Mouse (Mus musculus) stomach, postnatal 0 days (tissue): ENCODE results near the gene Gm45837. TPM values are rescaled to one million over a fixed set of nuclear protein-coding genes. Genes with fewer than 3 reads are reported as not detected.

Experiments used
- ATAC-seq: fragments of 200-750 bp; cut with Nextera tagmentation; 2 replicates; pipeline ENCODE4 v1.8.0; 2017; ENCODE audit not compliant: low FRiP score, low TSS enrichment
- DNase-seq: peaks from one replicate; pipeline ENCODE4 v3.0.0-alpha.2; 2016; ENCODE audit warnings: low spot score
- H3K27ac ChIP-seq: fragments of 300-500 bp; sonication (generic); replicated peaks from 2 replicates; pipeline ENCODE4 v1.5.1; 2014; ENCODE audit warnings: mild to moderate bottlenecking, control low read depth
- H3K27me3 ChIP-seq: fragments of 300-500 bp; sonication (generic); 2 replicates; pipeline ENCODE4 v1.6.1; 2014; ENCODE audit warnings: low read length; ENCODE audit not compliant: control insufficient read depth, insufficient read depth
- H3K36me3 ChIP-seq: fragments of 300-500 bp; sonication (generic); 2 replicates; pipeline ENCODE4 v1.6.1; 2014; ENCODE audit warnings: low read length, mixed read lengths; ENCODE audit not compliant: control insufficient read depth, insufficient read depth
- H3K4me1 ChIP-seq: fragments of 300-500 bp; sonication (generic); replicated peaks from 2 replicates; pipeline ENCODE4 v1.6.1; 2014; ENCODE audit warnings: antibody characterized with exemption; ENCODE audit not compliant: control insufficient read depth, insufficient read depth
- H3K4me2 ChIP-seq: fragments of 300-500 bp; sonication (generic); replicated peaks from 2 replicates; pipeline ENCODE4 v1.6.1; 2014; ENCODE audit warnings: low read depth, mild to moderate bottlenecking, control low read depth, moderate library complexity
- H3K4me3 ChIP-seq: fragments of 300-500 bp; sonication (generic); 2 replicates; pipeline ENCODE4 v1.5.1; 2014; ENCODE audit warnings: low read depth, low read length, control low read depth
- H3K9ac ChIP-seq: fragments of 300-500 bp; sonication (generic); 2 replicates; pipeline ENCODE4 v1.6.1; 2014; ENCODE audit warnings: mild to moderate bottlenecking, low read length, control low read depth, mixed read lengths
- H3K9me3 ChIP-seq: fragments of 300-500 bp; sonication (generic); 2 replicates; pipeline ENCODE4 v1.6.1; 2016; ENCODE audit warnings: low read length; ENCODE audit not compliant: control insufficient read depth
- CTCF ChIP-seq: IDR thresholded peaks from 2 replicates; pipeline ENCODE4 v1.5.1; 2016; ENCODE audit warnings: antibody characterized with exemption, low read depth, mild to moderate bottlenecking, moderate library complexity
- EP300 ChIP-seq: optimal IDR thresholded peaks from 2 replicates; pipeline ENCODE3; 2016; ENCODE audit warnings: antibody characterized with exemption
- WGBS: fragments of 180-500 bp; shearing (Covaris S2); extraction: QIAGEN DNeasy Blood & Tissue Kit; methylation state at CpG from one replicate; pipeline ENCODE4 v1.1.7; 2014; 5-methylcytosine and 5-hydroxymethylcytosine counted together
- polyA plus RNA-seq: library from polyadenylated mRNA; unstranded; fragments of >200 nt; fragmentation: Nextera tagmentation; extraction: Ambion mirVana; gene quantifications from 2 replicates; pipeline ENCODE4 v1.2.1, GENCODE M21; 2015

The Gm45837 gene
- polyA plus RNA-seq, 1 experiment from 2014 or later: 0.24 TPM

- no peak for TF ChIP-seq CTCF
- no peak for TF ChIP-seq EP300
- no peak overlapping the region for H3K4me3 ChIP-seq
- no peak overlapping the region for H3K9ac ChIP-seq
- H3K4me2 ChIP-seq: no peak overlapping the region
- no peak for DNase-seq
- no peaks in the 10 kb centered on the region for H3K9me3 ChIP-seq
- H3K27ac ChIP-seq: no peak overlapping the region
- no peaks in the 10 kb centered on the region for H3K36me3 ChIP-seq
- H3K4me1 ChIP-seq: no peaks in the 10 kb centered on the region
- ATAC-seq: no peak
- 28% methylated on average over 6 of the region's 6 CpGs for WGBS
- no peaks in the 10 kb centered on the region for H3K27me3 ChIP-seq
These were observed 104.6 kb downstream of the Gm45837 start for GRCm38 (mm10) chr7:101515295-101515694.

- Histone ChIP-seq H3K27me3 (no peaks in the 10 kb centered on the region), H3K36me3 (no peaks in the 10 kb centered on the region), H3K4me2 (no peak overlapping the region), H3K4me1 (no peaks in the 10 kb centered on the region), H3K9me3 (no peaks in the 10 kb centered on the region), H3K27ac (no peak overlapping the region), H3K4me3 (no peak overlapping the region), H3K9ac (no peak overlapping the region)
- WGBS: 61% methylated on average over 6 of the region's 6 CpGs
- ATAC-seq (no peak), DNase-seq (no peak)
- TF ChIP-seq EP300 (no peak), CTCF (0 out of 2 replicates have a peak, but pooled peaks have one; percentile 28)
These were observed 105.8 kb downstream of the Gm45837 start for GRCm38 (mm10) chr7:101516460-101516859.

- TF ChIP-seq CTCF: no peak
- no peak overlapping the region for H3K27ac ChIP-seq
- no peaks in the 10 kb centered on the region for H3K4me1 ChIP-seq
- ATAC-seq: no peak
- DNase-seq: no peak
- no peaks in the 10 kb centered on the region for H3K36me3 ChIP-seq
- no peaks in the 10 kb centered on the region for H3K27me3 ChIP-seq
- H3K9ac ChIP-seq: no peak overlapping the region
- no peak overlapping the region for H3K4me2 ChIP-seq
- H3K4me3 ChIP-seq: no peak overlapping the region
- H3K9me3 ChIP-seq: no peaks in the 10 kb centered on the region
- 46% methylated on average over 1 of the region's 1 CpGs for WGBS
These were observed 111.0 kb downstream of the Gm45837 start for GRCm38 (mm10) chr7:101521696-101522095.

- TF ChIP-seq EP300 (no peak), CTCF (no peak)
- ATAC-seq (no peak), DNase-seq (no peak)
- H3K9me3 ChIP-seq: no peaks in the 10 kb centered on the region
- 66% methylated on average over 2 of the region's 2 CpGs for WGBS
- H3K36me3 ChIP-seq: no peaks in the 10 kb centered on the region
- no peak overlapping the region for H3K9ac ChIP-seq
- H3K4me1 ChIP-seq: no peaks in the 10 kb centered on the region
- no peak overlapping the region for H3K27ac ChIP-seq
- no peak overlapping the region for H3K4me2 ChIP-seq
- no peaks in the 10 kb centered on the region for H3K27me3 ChIP-seq
- no peak overlapping the region for H3K4me3 ChIP-seq
These were observed 112.5 kb downstream of the Gm45837 start for GRCm38 (mm10) chr7:101523205-101523604.

- H3K4me1 ChIP-seq: no peaks in the 10 kb centered on the region
- ATAC-seq (no peak), DNase-seq (no peak)
- WGBS: 67% methylated on average over 7 of the region's 7 CpGs
- no peak overlapping the region for H3K4me2 ChIP-seq
- TF ChIP-seq CTCF: no peak
- TF ChIP-seq EP300: no peak
- H3K27ac ChIP-seq: no peak overlapping the region
- no peak overlapping the region for H3K4me3 ChIP-seq
- no peaks in the 10 kb centered on the region for H3K36me3 ChIP-seq
- H3K9me3 ChIP-seq: no peaks in the 10 kb centered on the region
- no peak overlapping the region for H3K9ac ChIP-seq
- H3K27me3 ChIP-seq: no peaks in the 10 kb centered on the region
These were observed 115.8 kb downstream of the Gm45837 start for GRCm38 (mm10) chr7:101526484-101526883.

GRCm38 (mm10) chr7:101534428-101534827, 123.7 kb downstream of the Gm45837 start:
- DNase-seq (no peak), ATAC-seq (no peak)
- 27% methylated on average over 5 of the region's 5 CpGs for WGBS
- H3K4me1 ChIP-seq: 0 out of 2 replicates have a peak, but pooled peaks cover 2% of the 10 kb centered on the region
- no peaks in the 10 kb centered on the region for H3K36me3 ChIP-seq
- no peak overlapping the region for H3K4me2 ChIP-seq
- H3K4me3 ChIP-seq: no peak overlapping the region
- H3K9ac ChIP-seq: no peak overlapping the region
- no peaks in the 10 kb centered on the region for H3K27me3 ChIP-seq
- no peaks in the 10 kb centered on the region for H3K9me3 ChIP-seq
- TF ChIP-seq EP300 (no peak), CTCF (no peak)
- no peak overlapping the region for H3K27ac ChIP-seq
